Mouse (Mus musculus): Measurements from ENCODE around the gene Spn.

DNA sequence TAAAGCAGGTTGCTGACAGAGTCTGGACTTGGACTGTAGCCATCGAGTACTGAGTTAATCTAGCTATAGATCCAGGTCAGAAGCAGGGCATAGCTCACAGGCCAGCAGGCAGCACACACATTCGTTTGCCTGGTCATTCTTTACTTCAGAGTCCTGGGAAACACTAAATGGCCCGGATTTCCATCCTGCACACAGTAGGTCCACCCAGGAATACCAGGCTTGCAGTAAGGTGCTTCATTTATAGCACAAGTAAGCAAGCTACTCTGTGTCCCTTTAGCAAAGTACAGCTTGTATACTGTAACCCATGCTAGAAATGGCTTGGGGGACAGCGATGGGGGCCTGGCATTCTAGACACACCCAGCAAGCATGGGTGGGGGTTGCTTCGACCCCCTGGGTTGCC lies 1.9 kb upstream of the Spn start:
- TF ChIP-seq POLR2A (IDR thresholded peaks at IDR 0.05; ENCODE audit: borderline replicate concordance, extremely low read depth, insufficient read depth, insufficient read length, poor library complexity, severe bottlenecking): no peak
- TF ChIP-seq CTCF (IDR thresholded peaks at IDR 0.05; ENCODE audit: borderline replicate concordance, extremely low read depth, insufficient read depth, insufficient read length): no peak
